Mouse (Mus musculus) heart, embryonic 16.5 days (tissue): ENCODE results near the gene Pwp2. TPM values are rescaled to one million over a fixed set of nuclear protein-coding genes. Genes with fewer than 3 reads are reported as not detected.
A peak's percentile ranks its signal among the peaks of the same experiment; 100 is the strongest.

ENCODE experiments used
- ATAC-seq: fragments of 200-750 bp; cut with Nextera tagmentation; replicated peaks from 2 replicates; pipeline ENCODE4 v1.8.0; 2017; ENCODE audit warnings: moderate number of reproducible peaks; ENCODE audit not compliant: insufficient read depth, low FRiP score; ENCODE audit errors: extremely low read depth
- H3K27ac ChIP-seq: fragments of 300-500 bp; sonication (generic); 2 replicates; pipeline ENCODE4 v1.5.1; 2014; ENCODE audit warnings: mild to moderate bottlenecking, low read length, control low read depth, moderate library complexity
- H3K27me3 ChIP-seq: fragments of 300-500 bp; sonication (generic); 2 replicates; pipeline ENCODE4 v1.6.1; 2014; ENCODE audit warnings: low read length, mixed read lengths; ENCODE audit not compliant: control insufficient read depth, insufficient read depth
- H3K36me3 ChIP-seq: fragments of 300-500 bp; sonication (generic); 2 replicates; pipeline ENCODE4 v1.6.1; 2014; ENCODE audit not compliant: control insufficient read depth, insufficient read depth
- H3K4me1 ChIP-seq: fragments of 300-500 bp; sonication (generic); 2 replicates; pipeline ENCODE4 v1.6.1; 2014; ENCODE audit warnings: low read length, mixed read lengths; ENCODE audit not compliant: control insufficient read depth, insufficient read depth
- H3K4me2 ChIP-seq: fragments of 300-500 bp; sonication (generic); 2 replicates; pipeline ENCODE4 v1.6.1; 2014; ENCODE audit warnings: low read depth, mild to moderate bottlenecking, control low read depth, low read length
- H3K4me3 ChIP-seq: fragments of 300-500 bp; sonication (generic); 2 replicates; pipeline ENCODE4 v1.5.1; 2014; ENCODE audit warnings: mild to moderate bottlenecking, control low read depth, low read length
- H3K9ac ChIP-seq: fragments of 300-500 bp; sonication (generic); 2 replicates; pipeline ENCODE4 v1.6.1; 2014; ENCODE audit warnings: low read length, control low read depth
- H3K9me3 ChIP-seq: fragments of 300-500 bp; sonication (generic); replicated peaks from 2 replicates; pipeline ENCODE4 v1.6.1; 2016; ENCODE audit warnings: low read length; ENCODE audit not compliant: control insufficient read depth
- WGBS: fragments of 180-500 bp; shearing (Covaris S2); extraction: QIAGEN DNeasy Blood & Tissue Kit; methylation state at CpG from one replicate; pipeline ENCODE4 v1.1.7; 2014; 5-methylcytosine and 5-hydroxymethylcytosine counted together
- polyA plus RNA-seq: library from polyadenylated mRNA; unstranded; fragments of >200 nt; fragmentation: Nextera tagmentation; extraction: Ambion mirVana; gene quantifications from 2 replicates; pipeline ENCODE4 v1.2.1, GENCODE M21; 2015

The Pwp2 gene
- polyA plus RNA-seq, 1 experiment from 2014 or later, result 12.4 TPM

GRCm38 (mm10) chr10:78159906-78160305 lies 25.0 kb downstream of the Pwp2 start:
- Histone ChIP-seq H3K36me3 (peaks cover 19% of the 10 kb centered on the region), H3K27me3 (no peaks in the 10 kb centered on the region), H3K4me1 (peaks cover 10% of the 10 kb centered on the region; the same call in 1 of the 2 replicates), H3K27ac (no peak overlapping the region), H3K4me3 (no peak overlapping the region), H3K9ac (0 out of 2 replicates have a peak overlapping the region, but pooled peaks have one; percentile 30), H3K4me2 (peak overlapping the region; percentile 37), H3K9me3 (no peaks in the 10 kb centered on the region)
- 2% methylated on average over 7 of the region's 7 CpGs for WGBS
- peak; percentile 68 for ATAC-seq

- ATAC-seq, result 0 out of 2 replicates have a peak, but pooled peaks have one; percentile 10
- Histone ChIP-seq H3K9ac (0 out of 2 replicates have a peak overlapping the region, but pooled peaks have one; percentile 30), H3K9me3 (no peaks in the 10 kb centered on the region), H3K4me1 (peaks cover 10% of the 10 kb centered on the region; the same call in 1 of the 2 replicates), H3K36me3 (peaks cover 14% of the 10 kb centered on the region), H3K4me3 (peak overlapping the region; percentile 17), H3K27me3 (no peaks in the 10 kb centered on the region), H3K4me2 (peak overlapping the region; percentile 37), H3K27ac (no peak overlapping the region)
- 14% methylated on average over 17 of the region's 17 CpGs for WGBS
Observed at GRCm38 (mm10) chr10:78159252-78159878, 25.6 kb downstream of the Pwp2 start.

GRCm38 (mm10) chr10:78158041-78158440 lies 26.9 kb downstream of the Pwp2 start:
- H3K4me2 ChIP-seq, result no peak overlapping the region
- peaks cover 11% of the 10 kb centered on the region for H3K36me3 ChIP-seq
- no peak for ATAC-seq
- H3K9ac ChIP-seq, result no peak overlapping the region
- no peak overlapping the region for H3K4me3 ChIP-seq
- no peaks in the 10 kb centered on the region for H3K27me3 ChIP-seq
- peaks cover 10% of the 10 kb centered on the region; the same call in 1 of the 2 replicates for H3K4me1 ChIP-seq
- H3K27ac ChIP-seq, result no peak overlapping the region
- H3K9me3 ChIP-seq, result no peaks in the 10 kb centered on the region
- WGBS, result 74% methylated on average over 15 of the region's 15 CpGs

- Histone ChIP-seq H3K36me3 (0 out of 2 replicates have a peak, but pooled peaks cover under 1% of the 10 kb centered on the region), H3K9ac (no peak overlapping the region), H3K9me3 (no peaks in the 10 kb centered on the region), H3K27ac (no peak overlapping the region), H3K4me3 (no peak overlapping the region), H3K27me3 (no peaks in the 10 kb centered on the region), H3K4me2 (no peak overlapping the region), H3K4me1 (peaks cover 10% of the 10 kb centered on the region; the same call in 1 of the 2 replicates)
- no peak for ATAC-seq
- 52% methylated on average over 6 of the region's 6 CpGs for WGBS
Observed at GRCm38 (mm10) chr10:78156926-78157325, 28.0 kb downstream of the Pwp2 start.

- H3K9me3 ChIP-seq, result no peaks in the 10 kb centered on the region
- no peak overlapping the region for H3K4me3 ChIP-seq
- 57% methylated on average over 10 of the region's 10 CpGs for WGBS
- H3K36me3 ChIP-seq, result no peaks in the 10 kb centered on the region
- H3K27me3 ChIP-seq, result no peaks in the 10 kb centered on the region
- H3K9ac ChIP-seq, result no peak overlapping the region
- no peak for ATAC-seq
- no peak overlapping the region for H3K4me2 ChIP-seq
- H3K27ac ChIP-seq, result no peak overlapping the region
- H3K4me1 ChIP-seq, result no peaks in the 10 kb centered on the region
Observed at GRCm38 (mm10) chr10:78148834-78149766, 35.8 kb downstream of the Pwp2 start.

GRCm38 (mm10) chr10:78147908-78148441 lies 37.0 kb downstream of the Pwp2 start:
- ATAC-seq, result no peak
- no peak overlapping the region for H3K4me2 ChIP-seq
- H3K36me3 ChIP-seq, result no peaks in the 10 kb centered on the region
- WGBS, result 62% methylated on average over 4 of the region's 4 CpGs
- H3K27me3 ChIP-seq, result no peaks in the 10 kb centered on the region
- no peak overlapping the region for H3K9ac ChIP-seq
- no peaks in the 10 kb centered on the region for H3K4me1 ChIP-seq
- H3K4me3 ChIP-seq, result no peak overlapping the region
- H3K27ac ChIP-seq, result no peak overlapping the region
- no peaks in the 10 kb centered on the region for H3K9me3 ChIP-seq

GRCm38 (mm10) chr10:78143727-78144505 lies 41.0 kb downstream of the Pwp2 start:
- Histone ChIP-seq H3K4me1 (no peaks in the 10 kb centered on the region), H3K9ac (no peak overlapping the region), H3K27me3 (no peaks in the 10 kb centered on the region), H3K36me3 (no peaks in the 10 kb centered on the region), H3K9me3 (no peaks in the 10 kb centered on the region), H3K4me3 (no peak overlapping the region), H3K4me2 (no peak overlapping the region), H3K27ac (no peak overlapping the region)
- 35% methylated on average over 8 of the region's 8 CpGs for WGBS
- ATAC-seq, result no peak

- no peak for ATAC-seq
- H3K27ac ChIP-seq, result no peak overlapping the region
- no peak overlapping the region for H3K4me3 ChIP-seq
- no peaks in the 10 kb centered on the region for H3K9me3 ChIP-seq
- no peaks in the 10 kb centered on the region for H3K36me3 ChIP-seq
- H3K4me2 ChIP-seq, result no peak overlapping the region
- WGBS, result 68% methylated on average over 3 of the region's 3 CpGs
- no peaks in the 10 kb centered on the region for H3K4me1 ChIP-seq
- no peaks in the 10 kb centered on the region for H3K27me3 ChIP-seq
- no peak overlapping the region for H3K9ac ChIP-seq
Observed at GRCm38 (mm10) chr10:78140843-78141242, 44.1 kb downstream of the Pwp2 start.
